Mouse (Mus musculus) kidney, postnatal 0 days (tissue): ENCODE results near the gene Fgfr2. TPM values are rescaled to one million over a fixed set of nuclear protein-coding genes. Genes with fewer than 3 reads are reported as not detected.

ENCODE experiments used
- ATAC-seq: fragments of 200-750 bp; cut with Nextera tagmentation; replicated peaks from 2 replicates; pipeline ENCODE4 v1.8.0; 2017; ENCODE audit warnings: low read depth, moderate number of reproducible peaks, moderate TSS enrichment, moderate library complexity; ENCODE audit not compliant: low FRiP score
- DNase-seq: peaks from one replicate; pipeline ENCODE4 v3.0.0-alpha.2; 2016; ENCODE audit warnings: low spot score
- H3K27ac ChIP-seq: fragments of 300-500 bp; sonication (generic); 2 replicates; pipeline ENCODE4 v1.5.1; 2014; ENCODE audit warnings: mild to moderate bottlenecking
- H3K27me3 ChIP-seq: fragments of 300-500 bp; sonication (generic); 2 replicates; pipeline ENCODE4 v1.6.1; 2014; ENCODE audit warnings: low read length, mixed read lengths; ENCODE audit not compliant: insufficient read depth
- H3K36me3 ChIP-seq: fragments of 300-500 bp; sonication (generic); 2 replicates; pipeline ENCODE4 v1.6.1; 2014; ENCODE audit warnings: low read length, mixed read lengths; ENCODE audit not compliant: insufficient read depth
- H3K4me1 ChIP-seq: fragments of 300-500 bp; sonication (generic); replicated peaks from 2 replicates; pipeline ENCODE4 v1.6.1; 2014; ENCODE audit warnings: antibody characterized with exemption, low read length, mixed read lengths; ENCODE audit not compliant: insufficient read depth
- H3K4me2 ChIP-seq: fragments of 300-500 bp; sonication (generic); 2 replicates; pipeline ENCODE4 v1.6.1; 2014; ENCODE audit warnings: mild to moderate bottlenecking, low read length, moderate library complexity, mixed read lengths
- H3K4me3 ChIP-seq: fragments of 300-500 bp; sonication (generic); replicated peaks from 2 replicates; pipeline ENCODE4 v1.5.1; 2014; ENCODE audit warnings: low read depth, low read length
- H3K9ac ChIP-seq: fragments of 300-500 bp; sonication (generic); 2 replicates; pipeline ENCODE4 v1.6.1; 2014; ENCODE audit warnings: low read depth, low read length
- H3K9me3 ChIP-seq: fragments of 300-500 bp; sonication (generic); replicated peaks from 2 replicates; pipeline ENCODE4 v1.6.1; 2016; ENCODE audit warnings: low read length, inconsistent platforms, mixed read lengths
- CTCF ChIP-seq: IDR thresholded peaks from 2 replicates; pipeline ENCODE4 v1.5.1; 2016; ENCODE audit warnings: antibody characterized with exemption, low read depth, mild to moderate bottlenecking, moderate library complexity
- WGBS: fragments of 180-500 bp; shearing (Covaris S2); extraction: QIAGEN DNeasy Blood & Tissue Kit; methylation state at CpG from one replicate; pipeline ENCODE4 v1.1.7; 2014; 5-methylcytosine and 5-hydroxymethylcytosine counted together
- polyA plus RNA-seq: library from polyadenylated mRNA; unstranded; fragments of >200 nt; fragmentation: Nextera tagmentation; extraction: Ambion mirVana; gene quantifications from 2 replicates; pipeline ENCODE4 v1.2.1, GENCODE M21; 2015

Fgfr2 gene
- polyA plus RNA-seq, 1 experiment from 2014 or later: 79.8 TPM

GRCm38 (mm10) chr7:132931560-132932351, 191.4 kb downstream of the Fgfr2 start:
- H3K4me1 ChIP-seq: no peaks in the 10 kb centered on the region
- no peak for TF ChIP-seq CTCF
- peak overlapping the region; percentile 98 for H3K27ac ChIP-seq
- WGBS: under 1% methylated on average over 39 of the region's 55 CpGs
- H3K36me3 ChIP-seq: no peaks in the 10 kb centered on the region
- H3K9me3 ChIP-seq: no peaks in the 10 kb centered on the region
- ATAC-seq: no peak
- no peaks in the 10 kb centered on the region for H3K27me3 ChIP-seq
- peak overlapping the region; percentile 73 for H3K4me2 ChIP-seq
- peak overlapping the region; percentile 99 for H3K9ac ChIP-seq
- DNase-seq: peak; percentile 62
- H3K4me3 ChIP-seq: peak overlapping the region; percentile 95

GRCm38 (mm10) chr7:132930850-132931559, 192.1 kb downstream of the Fgfr2 start, which contains the start of gene Zranb1:
Gene Zranb1 (plus strand): TSS chr7:132931142.
- H3K27me3 ChIP-seq: no peaks in the 10 kb centered on the region
- no peaks in the 10 kb centered on the region for H3K4me1 ChIP-seq
- WGBS: under 1% methylated on average over 66 of the region's 93 CpGs
- H3K4me3 ChIP-seq: peak within 1 kb of the TSS; percentile 95
- TF ChIP-seq CTCF: no peak
- peak; percentile 99 for DNase-seq
- peak; percentile 100 for ATAC-seq
- H3K9me3 ChIP-seq: no peaks in the 10 kb centered on the region
- H3K27ac ChIP-seq: peak within 1 kb of the TSS; percentile 98
- no peaks in the 10 kb centered on the region for H3K36me3 ChIP-seq
- H3K4me2 ChIP-seq: peak within 1 kb of the TSS; percentile 73
- H3K9ac ChIP-seq: peak within 1 kb of the TSS; percentile 99

DNA sequence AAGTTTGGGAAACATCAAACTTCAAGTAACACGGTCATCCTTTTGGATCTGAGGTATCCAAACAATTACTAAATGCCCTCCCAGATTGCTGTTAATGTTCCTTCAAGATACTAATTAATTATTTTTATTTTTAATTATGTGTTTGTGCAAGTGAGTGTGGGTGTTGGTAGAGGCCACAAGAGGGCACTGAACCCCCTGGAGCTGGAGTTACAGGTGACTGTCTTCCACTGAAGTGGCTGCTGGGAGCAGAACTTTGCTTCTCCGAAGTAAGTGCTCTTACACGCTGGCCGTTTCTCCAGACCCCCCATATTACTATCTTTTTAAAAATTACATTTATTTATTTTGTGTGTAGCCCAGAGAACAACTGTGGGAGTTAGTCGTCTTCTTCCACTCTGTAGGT, 193.1 kb downstream of the Fgfr2 start:
- WGBS: 83% methylated on average over 5 of the region's 5 CpGs
- H3K4me2 ChIP-seq: peak overlapping the region; percentile 65
- no peak overlapping the region for H3K27ac ChIP-seq
- H3K9ac ChIP-seq: peak overlapping the region; percentile 99
- no peaks in the 10 kb centered on the region for H3K9me3 ChIP-seq
- ATAC-seq (no peak), DNase-seq (no peak)
- H3K36me3 ChIP-seq: no peaks in the 10 kb centered on the region
- H3K27me3 ChIP-seq: no peaks in the 10 kb centered on the region
- peak; percentile 47; the same call in 1 of the 2 replicates for TF ChIP-seq CTCF
- no peaks in the 10 kb centered on the region for H3K4me1 ChIP-seq
- peak overlapping the region; percentile 95 for H3K4me3 ChIP-seq

DNA sequence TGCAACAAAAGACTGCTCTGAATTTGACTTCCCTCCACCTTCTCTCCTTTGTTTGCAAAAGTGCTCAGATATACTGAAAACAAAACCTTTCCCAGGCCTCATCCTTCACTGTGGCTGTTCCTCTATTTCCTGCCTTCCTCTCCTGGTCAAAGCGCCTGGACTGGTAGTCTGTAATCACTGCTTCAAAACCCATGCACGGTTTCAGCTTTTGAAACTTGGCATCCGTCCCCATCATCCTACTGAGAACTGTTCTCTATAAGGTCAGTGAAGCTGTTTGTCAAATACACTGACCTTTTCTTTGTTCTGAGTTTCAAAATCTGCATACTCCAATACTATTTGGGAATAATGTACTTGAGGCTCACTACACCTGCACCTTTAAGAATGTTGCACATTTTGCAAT, 195.9 kb downstream of the Fgfr2 start:
- no peaks in the 10 kb centered on the region for H3K36me3 ChIP-seq
- H3K9me3 ChIP-seq: no peaks in the 10 kb centered on the region
- no peaks in the 10 kb centered on the region for H3K27me3 ChIP-seq
- H3K4me2 ChIP-seq: no peak overlapping the region
- ATAC-seq: no peak
- WGBS: 61% methylated on average over 3 of the region's 3 CpGs
- H3K4me1 ChIP-seq: no peaks in the 10 kb centered on the region
- DNase-seq: no peak
- no peak for TF ChIP-seq CTCF
- H3K4me3 ChIP-seq: no peak overlapping the region
- no peak overlapping the region for H3K27ac ChIP-seq
- H3K9ac ChIP-seq: no peak overlapping the region

DNA sequence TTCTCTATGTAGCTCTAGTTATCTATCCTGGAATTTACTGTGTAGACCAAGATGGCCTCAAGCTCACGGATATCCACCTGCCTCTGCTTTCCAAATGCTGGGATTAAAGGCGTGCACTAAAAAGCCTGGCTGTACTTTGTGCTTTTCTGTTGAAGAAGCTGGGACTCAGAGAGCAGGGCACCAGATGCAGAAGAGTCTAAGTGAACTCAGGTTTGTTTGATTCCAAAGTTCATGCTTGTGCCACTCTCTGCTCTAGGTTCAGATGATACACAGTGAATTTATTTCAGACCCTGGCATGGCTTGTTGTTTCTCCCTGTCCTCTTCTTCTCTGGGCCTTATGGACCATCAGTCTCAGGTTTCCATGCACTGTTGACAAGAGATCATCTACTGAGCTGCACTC, 197.9 kb downstream of the Fgfr2 start:
- 76% methylated on average over 2 of the region's 2 CpGs for WGBS
- no peak for ATAC-seq
- no peaks in the 10 kb centered on the region for H3K9me3 ChIP-seq
- no peak overlapping the region for H3K9ac ChIP-seq
- no peaks in the 10 kb centered on the region for H3K4me1 ChIP-seq
- H3K4me3 ChIP-seq: no peak overlapping the region
- no peak overlapping the region for H3K4me2 ChIP-seq
- no peak for DNase-seq
- H3K36me3 ChIP-seq: no peaks in the 10 kb centered on the region
- H3K27ac ChIP-seq: no peak overlapping the region
- no peaks in the 10 kb centered on the region for H3K27me3 ChIP-seq
- no peak for TF ChIP-seq CTCF

- Histone ChIP-seq H3K27me3 (no peaks in the 10 kb centered on the region), H3K27ac (no peak overlapping the region), H3K9ac (no peak overlapping the region), H3K4me2 (no peak overlapping the region), H3K9me3 (no peaks in the 10 kb centered on the region), H3K36me3 (no peaks in the 10 kb centered on the region), H3K4me1 (no peaks in the 10 kb centered on the region), H3K4me3 (no peak overlapping the region)
- ATAC-seq: no peak
- WGBS: 52% methylated on average over 3 of the region's 3 CpGs
- TF ChIP-seq CTCF: no peak
- no peak for DNase-seq
Observed at GRCm38 (mm10) chr7:132921971-132922370, 201.2 kb downstream of the Fgfr2 start.
